Mouse (Mus musculus): Measurements from ENCODE around the gene CN725425. TPM values are rescaled to one million over a fixed set of nuclear protein-coding genes. Genes with fewer than 3 reads are reported as not detected.

CN725425 gene
- polyA plus RNA-seq, 1 experiment from 2014 or later, result not detected

GRCm38 (mm10) chr15:91179911-91180622 is 19.2 kb upstream of the CN725425 start:
- peaks cover 10% of the 10 kb centered on the region; the same call in 1 of the 2 replicates for H3K36me3 ChIP-seq
- no peak; the same call in 1 of the 2 replicates for ATAC-seq (ENCODE audit: low FRiP score, low read depth)
- H3K9ac ChIP-seq (replicated peaks), result no peak overlapping the region
- H3K4me2 ChIP-seq (replicated peaks), result no peak overlapping the region
- H3K27ac ChIP-seq (replicated peaks), result peak overlapping the region; percentile 54
- H3K4me1 ChIP-seq, result peaks cover 10% of the 10 kb centered on the region
- no peak overlapping the region for H3K4me3 ChIP-seq
- no peaks in the 10 kb centered on the region for H3K9me3 ChIP-seq
- H3K27me3 ChIP-seq, result no peaks in the 10 kb centered on the region
- 54% methylated on average over 15 of the region's 15 CpGs for WGBS

GRCm38 (mm10) chr15:91186358-91186757 is 12.9 kb upstream of the CN725425 start:
- WGBS, result 87% methylated on average over 6 of the region's 6 CpGs
- no peak for ATAC-seq (ENCODE audit: low FRiP score, low read depth)
- Histone ChIP-seq H3K27me3 (no peaks in the 10 kb centered on the region), H3K4me1 (peaks cover 13% of the 10 kb centered on the region), H3K4me3 (no peak overlapping the region), H3K9ac (replicated peaks) (no peak overlapping the region), H3K36me3 (peaks cover 6% of the 10 kb centered on the region; the same call in 1 of the 2 replicates), H3K4me2 (replicated peaks) (no peak overlapping the region), H3K9me3 (no peaks in the 10 kb centered on the region), H3K27ac (replicated peaks) (no peak overlapping the region)

DNA sequence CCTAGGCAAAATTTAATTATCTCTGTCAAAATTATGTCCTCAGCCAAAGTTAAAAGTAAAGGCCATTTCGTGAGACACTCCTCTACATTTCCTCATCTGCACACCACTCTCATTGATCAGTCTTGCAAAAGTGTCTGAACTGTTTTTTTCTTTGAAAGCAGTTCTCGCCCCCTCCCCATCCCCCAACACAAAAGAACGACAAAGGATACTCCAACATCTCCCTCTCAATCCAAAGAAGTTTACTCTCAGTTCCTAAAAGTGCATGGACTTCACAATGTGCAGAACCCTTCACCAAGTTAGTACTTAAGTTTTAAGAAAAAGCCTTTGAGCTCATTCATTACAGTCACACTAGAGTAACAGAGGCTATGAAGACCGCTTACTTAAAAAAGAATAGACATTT is 9.3 kb upstream of the CN725425 start:
- H3K27ac ChIP-seq (replicated peaks), result peak overlapping the region; percentile 60

GRCm38 (mm10) chr15:91190519-91191207 is 8.6 kb upstream of the CN725425 start:
- Histone ChIP-seq H3K27me3 (no peaks in the 10 kb centered on the region), H3K36me3 (no peaks in the 10 kb centered on the region), H3K9me3 (no peaks in the 10 kb centered on the region), H3K4me2 (replicated peaks) (peak overlapping the region; percentile 78), H3K9ac (replicated peaks) (peak overlapping the region; percentile 71), H3K4me3 (peak overlapping the region; percentile 52), H3K4me1 (peaks cover 13% of the 10 kb centered on the region), H3K27ac (replicated peaks) (peak overlapping the region; percentile 86)
- 20% methylated on average over 17 of the region's 17 CpGs for WGBS
- ATAC-seq (ENCODE audit: low FRiP score, low read depth), result no peak

More for the DNA sequence above, 9.3 kb upstream of the CN725425 start:
- peak overlapping the region; percentile 78 for H3K4me2 ChIP-seq (replicated peaks)
- no peaks in the 10 kb centered on the region for H3K36me3 ChIP-seq
- H3K9me3 ChIP-seq, result no peaks in the 10 kb centered on the region
- WGBS, result 10% methylated on average over 4 of the region's 4 CpGs
- no peak for ATAC-seq (ENCODE audit: low FRiP score, low read depth)
- no peaks in the 10 kb centered on the region for H3K27me3 ChIP-seq
- H3K4me1 ChIP-seq, result peaks cover 13% of the 10 kb centered on the region
- peak overlapping the region; percentile 52 for H3K4me3 ChIP-seq
- peak overlapping the region; percentile 71 for H3K9ac ChIP-seq (replicated peaks)

DNA sequence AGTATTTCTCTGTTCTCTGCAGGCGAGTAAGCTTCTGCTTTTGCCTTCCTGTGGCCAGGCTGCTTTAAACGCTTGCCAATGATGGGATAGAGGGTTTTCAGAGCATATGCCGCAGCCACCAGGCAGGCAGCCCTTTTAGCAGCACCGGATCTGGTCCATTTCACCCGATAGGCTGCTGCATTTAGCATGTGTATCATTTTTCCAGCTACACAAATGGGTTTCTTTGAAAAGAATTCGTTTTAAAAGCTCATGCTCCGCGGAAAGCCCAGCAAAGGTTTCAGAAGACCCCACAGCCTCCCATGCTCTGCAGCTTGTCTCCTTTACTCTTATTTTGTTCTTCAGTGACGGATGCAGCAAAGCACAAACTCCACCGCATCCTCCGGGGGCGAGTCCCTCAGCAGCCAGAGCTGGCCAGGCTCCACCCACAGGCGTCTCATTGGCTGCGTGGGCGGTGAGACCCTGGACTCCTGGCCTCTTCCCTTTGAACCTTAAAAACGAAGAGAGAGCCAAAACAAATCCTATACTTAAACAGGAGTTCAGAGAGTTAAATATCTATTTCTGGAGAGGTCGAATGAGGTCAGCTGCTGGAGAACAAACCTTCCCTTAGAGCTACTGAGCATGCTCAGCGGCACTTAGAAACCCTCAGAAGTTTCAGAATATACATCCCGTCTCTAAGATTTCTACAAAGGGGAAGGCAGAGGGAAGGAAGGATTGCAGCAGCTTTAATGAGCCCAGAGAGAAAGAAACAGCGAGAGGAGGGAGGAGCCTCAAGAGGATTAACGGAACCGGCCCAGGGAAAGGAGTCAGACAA is 7.7 kb upstream of the CN725425 start, which contains the start of gene Abcd2:
Gene Abcd2, minus strand, starts transcription at position 388 of the 811 bp plus-strand sequence.
- no peaks in the 10 kb centered on the region for H3K27me3 ChIP-seq
- peaks cover 9% of the 10 kb centered on the region for H3K4me1 ChIP-seq
- H3K4me3 ChIP-seq, result peak within 1 kb of the TSS; percentile 52
- no peaks in the 10 kb centered on the region for H3K36me3 ChIP-seq
- no peaks in the 10 kb centered on the region for H3K9me3 ChIP-seq
- peak; percentile 97 for ATAC-seq (ENCODE audit: low FRiP score, low read depth)
- H3K9ac ChIP-seq (replicated peaks), result peak within 1 kb of the TSS; percentile 71
- H3K27ac ChIP-seq (replicated peaks), result peak within 1 kb of the TSS; percentile 86
- H3K4me2 ChIP-seq (replicated peaks), result peak within 1 kb of the TSS; percentile 78
- WGBS, result under 1% methylated on average over 22 of the region's 22 CpGs

DNA sequence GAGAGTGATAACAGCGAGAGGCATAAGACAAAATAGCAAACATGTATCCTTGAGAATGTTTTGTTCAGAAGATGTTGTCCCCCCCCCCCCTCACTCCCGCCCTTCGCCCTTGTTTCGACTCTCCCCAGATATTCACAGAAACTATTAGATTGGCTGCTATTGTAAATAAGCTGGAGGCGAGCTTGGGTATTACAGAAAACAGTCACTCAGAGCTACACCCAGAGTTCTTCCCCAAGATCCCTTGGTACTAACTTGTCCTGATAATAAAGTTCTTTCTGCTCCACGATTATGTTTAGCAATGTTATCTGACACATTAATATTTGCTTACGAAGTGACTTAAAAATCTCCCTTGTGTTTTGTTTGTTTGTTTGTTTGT is 7.1 kb upstream of the CN725425 start:
- H3K4me2 ChIP-seq (replicated peaks), result peak overlapping the region; percentile 78
- H3K27me3 ChIP-seq, result no peaks in the 10 kb centered on the region
- no peaks in the 10 kb centered on the region for H3K9me3 ChIP-seq
- H3K4me3 ChIP-seq, result peak overlapping the region; percentile 52
- peak overlapping the region; percentile 86 for H3K27ac ChIP-seq (replicated peaks)
- H3K9ac ChIP-seq (replicated peaks), result peak overlapping the region; percentile 71
- ATAC-seq (ENCODE audit: low FRiP score, low read depth), result peak; percentile 44; the same call in 1 of the 2 replicates
- H3K4me1 ChIP-seq, result peaks cover 9% of the 10 kb centered on the region
- H3K36me3 ChIP-seq, result no peaks in the 10 kb centered on the region
- 10% methylated on average over 7 of the region's 7 CpGs for WGBS

DNA sequence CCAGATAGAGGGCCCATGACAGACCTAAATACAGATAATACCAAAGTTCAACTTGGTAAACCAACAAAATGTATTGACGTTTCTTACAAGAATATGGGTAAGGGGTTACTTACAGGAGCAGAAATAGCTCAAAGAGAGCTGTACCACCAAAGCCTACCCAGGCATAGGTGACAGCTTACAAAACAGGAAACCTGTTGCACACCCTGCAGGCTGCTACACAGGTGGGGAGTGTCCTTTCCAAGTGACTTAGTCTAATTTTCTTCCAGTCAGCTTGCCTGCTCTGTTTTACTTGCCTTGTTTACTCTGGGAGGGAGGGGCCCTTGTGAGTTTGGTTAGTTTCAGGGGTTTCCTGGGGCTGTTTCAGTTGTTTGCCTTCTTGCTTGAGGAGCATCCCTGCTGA is 1.5 kb downstream of the CN725425 start:
- no peak for ATAC-seq (ENCODE audit: low FRiP score, low read depth)
- 89% methylated on average over 1 of the region's 1 CpGs for WGBS
- Histone ChIP-seq H3K36me3 (no peaks in the 10 kb centered on the region), H3K4me3 (no peak overlapping the region), H3K27ac (replicated peaks) (no peak overlapping the region), H3K27me3 (no peaks in the 10 kb centered on the region), H3K4me1 (no peaks in the 10 kb centered on the region), H3K4me2 (replicated peaks) (no peak overlapping the region), H3K9ac (replicated peaks) (no peak overlapping the region), H3K9me3 (no peaks in the 10 kb centered on the region)

DNA sequence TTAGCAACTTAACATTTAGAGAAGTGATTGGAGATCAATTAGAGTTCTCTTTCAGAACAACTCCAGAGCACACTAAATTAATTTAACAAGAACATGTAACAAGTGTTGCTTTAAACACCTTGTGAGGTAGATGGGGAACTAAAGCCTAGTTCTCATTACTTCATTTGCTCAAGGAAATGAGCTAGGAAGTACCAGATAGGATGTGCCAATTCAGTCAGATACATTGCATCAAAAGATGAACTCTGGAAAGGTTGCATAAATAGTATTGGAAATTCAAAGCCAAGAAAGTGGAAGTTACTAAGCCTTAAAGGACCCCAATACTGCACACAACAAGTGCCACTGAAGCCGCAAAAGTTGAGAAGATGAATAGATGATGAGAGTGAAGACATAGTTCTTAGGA is 3.2 kb downstream of the CN725425 start:
- Histone ChIP-seq H3K9ac (replicated peaks) (no peak overlapping the region), H3K4me1 (no peaks in the 10 kb centered on the region), H3K4me2 (replicated peaks) (no peak overlapping the region), H3K4me3 (no peak overlapping the region), H3K9me3 (no peaks in the 10 kb centered on the region), H3K27ac (replicated peaks) (no peak overlapping the region), H3K36me3 (no peaks in the 10 kb centered on the region), H3K27me3 (no peaks in the 10 kb centered on the region)
- ATAC-seq (ENCODE audit: low FRiP score, low read depth), result no peak
- 89% methylated on average over 1 of the region's 1 CpGs for WGBS

- no peak overlapping the region for H3K9ac ChIP-seq (replicated peaks)
- no peak overlapping the region for H3K27ac ChIP-seq (replicated peaks)
- no peaks in the 10 kb centered on the region for H3K4me1 ChIP-seq
- 80% methylated on average over 3 of the region's 3 CpGs for WGBS
- no peak for ATAC-seq (ENCODE audit: low FRiP score, low read depth)
- no peak overlapping the region for H3K4me3 ChIP-seq
- no peaks in the 10 kb centered on the region for H3K9me3 ChIP-seq
- no peak overlapping the region for H3K4me2 ChIP-seq (replicated peaks)
- no peaks in the 10 kb centered on the region for H3K27me3 ChIP-seq
- no peaks in the 10 kb centered on the region for H3K36me3 ChIP-seq
Observed at GRCm38 (mm10) chr15:91203521-91203920, 4.2 kb downstream of the CN725425 start.

- no peaks in the 10 kb centered on the region for H3K36me3 ChIP-seq
- H3K27ac ChIP-seq (replicated peaks), result no peak overlapping the region
- WGBS, result 87% methylated on average over 5 of the region's 5 CpGs
- ATAC-seq (ENCODE audit: low FRiP score, low read depth), result no peak
- no peak overlapping the region for H3K9ac ChIP-seq (replicated peaks)
- no peaks in the 10 kb centered on the region for H3K27me3 ChIP-seq
- no peak overlapping the region for H3K4me2 ChIP-seq (replicated peaks)
- H3K4me3 ChIP-seq, result no peak overlapping the region
- no peaks in the 10 kb centered on the region for H3K4me1 ChIP-seq
- H3K9me3 ChIP-seq, result no peaks in the 10 kb centered on the region
Observed at GRCm38 (mm10) chr15:91206518-91206917, 7.2 kb downstream of the CN725425 start.

DNA sequence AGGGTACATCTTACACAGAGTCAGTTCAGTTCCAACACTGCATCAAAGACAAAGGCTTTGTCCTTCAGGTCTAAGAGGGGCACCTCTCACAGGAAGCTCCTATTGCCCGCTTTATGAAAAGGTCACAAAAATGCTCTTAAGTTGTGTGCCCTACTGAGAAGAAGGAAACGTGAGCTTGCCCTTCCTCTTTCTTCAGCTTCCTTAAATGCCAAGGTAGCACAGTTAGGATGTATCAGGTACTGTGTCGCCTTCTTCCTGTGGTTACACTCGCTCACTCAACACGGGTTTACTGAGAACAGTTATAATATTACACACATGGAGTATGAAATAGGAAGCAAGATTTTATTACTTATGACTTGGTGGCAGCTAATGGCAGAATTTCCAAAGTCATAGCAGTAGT is 38.0 kb downstream of the CN725425 start:
- Histone ChIP-seq H3K9ac (replicated peaks) (no peak overlapping the region), H3K4me3 (no peak overlapping the region), H3K4me2 (replicated peaks) (no peak overlapping the region), H3K4me1 (no peaks in the 10 kb centered on the region), H3K27ac (replicated peaks) (no peak overlapping the region), H3K9me3 (no peaks in the 10 kb centered on the region), H3K36me3 (no peaks in the 10 kb centered on the region), H3K27me3 (no peaks in the 10 kb centered on the region)
- 85% methylated on average over 5 of the region's 5 CpGs for WGBS
- ATAC-seq (ENCODE audit: low FRiP score, low read depth), result no peak

Measured in midbrain, embryonic 12.5 days (tissue).